Mouse (Mus musculus) ovary, adult 2 months (tissue): ENCODE results near the gene Gm26661. TPM values are rescaled to one million over a fixed set of nuclear protein-coding genes. Genes with fewer than 3 reads are reported as not detected.

ENCODE experiments used
- polyA plus RNA-seq: library from polyadenylated mRNA; depleted of rRNA; stranded (reverse); fragments of >200 nt; gene quantifications from 2 replicates; pipeline ENCODE4 v1.2.3, GENCODE M21; 2012; rRNA removed

Gene Gm26661
- not detected in 2 replicates for polyA plus RNA-seq

GRCm38 (mm10) chr14:7791532-7792159 lies at the start of gene Gm26661:
TSS of gene Gm26661 (plus strand) at chr14:7791587.

GRCm38 (mm10) chr14:7817770-7818462 lies 26.5 kb downstream of the Gm26661 start, which contains the start of gene Flnb:
TSS of gene Flnb (plus strand) at chr14:7817957.

Other genes starting within 250 kb of the Gm26661 start
- not detected in 2 replicates for gene Gm3558, start 223.0 kb upstream of the Gm26661 start, polyA plus RNA-seq
- gene Gm10338, start 196.0 kb upstream of the Gm26661 start, polyA plus RNA-seq: not detected in 2 replicates
- not detected in 2 replicates for gene Gm10128, start 147.6 kb upstream of the Gm26661 start, polyA plus RNA-seq
- 37.4 and 40.3 TPM in 2 replicates for gene Flnb, start 26.4 kb downstream of the Gm26661 start, polyA plus RNA-seq
- not detected in 2 replicates for gene Gm45521, start 165.7 kb downstream of the Gm26661 start, polyA plus RNA-seq
- 0.38 and 0.61 TPM in 2 replicates for gene Dnase1l3, start 203.0 kb downstream of the Gm26661 start, polyA plus RNA-seq
- 18.9 and 23.0 TPM in 2 replicates for gene Abhd6, start 211.3 kb downstream of the Gm26661 start, polyA plus RNA-seq